In the genomic region with DNA sequence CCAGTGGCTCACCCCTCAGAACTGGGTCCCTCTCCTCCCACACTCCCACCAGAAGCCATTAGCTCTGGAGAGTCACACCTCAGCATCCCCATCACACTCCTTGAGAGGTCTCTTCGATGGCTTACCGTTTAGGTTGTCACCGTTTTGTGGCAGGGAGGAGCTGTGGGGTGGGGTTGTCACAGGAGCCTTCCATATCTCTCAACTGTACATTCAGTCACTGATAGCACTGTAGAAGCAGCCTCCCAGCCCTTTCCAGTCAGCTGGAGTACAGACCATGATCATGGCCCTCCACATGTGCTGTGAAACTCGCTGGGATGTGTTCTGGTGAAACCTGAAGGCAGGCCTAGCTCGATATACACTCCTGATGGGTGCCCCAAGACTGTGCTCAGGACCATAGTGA, we compare ENCODE assay signal across 28 mouse cellular contexts. TPM values are rescaled to one million over a fixed set of nuclear protein-coding genes. Genes with fewer than 3 reads are reported as not detected.
A peak's percentile ranks its signal among the peaks of the same experiment; 100 is the strongest.
DNase-seq lines count a peak whose midpoint lies in the region; ATAC-seq and TF ChIP-seq lines count a peak whose summit lies in the region.
"Had no signal": no experiment of that assay in that cellular context is flagged by ENCODE, and none has a peak within 500 bp of the region (broad histone marks: within the 10 kb centered on the region; RNA-seq: fewer than 3 reads in every experiment).

No protein-coding gene starts in this region.

- TF ChIP-seq RAD21 in MEL (IDR thresholded peaks at IDR 0.05; ENCODE audit: low read depth, low read length) = no peak

- H3K4me1 ChIP-seq in MEL (ENCODE audit: control insufficient read depth in 1 of 2, insufficient read depth in 2 of 2, low read length in 2 of 2) = peaks cover 3 to 5% of the 10 kb centered on the region in 2 experiments; a peak in 1 of 4 replicates
- H3K4me1 ChIP-seq in liver, embryonic 11.5 days (replicated peaks; ENCODE audit: control insufficient read depth, insufficient read depth, low read length) = no peaks in the 10 kb centered on the region
- no peaks in the 10 kb centered on the region for H3K4me1 ChIP-seq in liver, postnatal 0 days (ENCODE audit: insufficient read depth)
- H3K4me1 ChIP-seq in midbrain, postnatal 0 days (ENCODE audit: insufficient read depth, low read length) = no peaks in the 10 kb centered on the region
- H3K4me1 ChIP-seq: forebrain, embryonic 12.5 days; heart, embryonic 15.5 days; lung, embryonic 15.5 days had no signal

- H3K79me2 ChIP-seq in MEL (ENCODE audit: control insufficient read depth, insufficient read depth, low read length, poor library complexity) = no peaks in the 10 kb centered on the region

- H3K9me3 ChIP-seq in MEL (replicated peaks; ENCODE audit: insufficient read depth, low read length) = no peaks in the 10 kb centered on the region
- no peaks in the 10 kb centered on the region for H3K9me3 ChIP-seq in liver, embryonic 11.5 days (ENCODE audit: control insufficient read depth, low read length)
- H3K9me3 ChIP-seq in liver, postnatal 0 days (ENCODE audit: low read length) = no peaks in the 10 kb centered on the region
- no peaks in the 10 kb centered on the region for H3K9me3 ChIP-seq in midbrain, postnatal 0 days (ENCODE audit: low read length)
- H3K9me3 ChIP-seq: embryonic facial prominence, embryonic 10.5 days; forebrain, embryonic 12.5 days; heart, embryonic 15.5 days; lung, embryonic 15.5 days; midbrain, embryonic 10.5 days had no signal

- peak in 1 of 2 experiments; percentile 47; a peak in 1 of 4 replicates for TF ChIP-seq EP300 in MEL (IDR thresholded peaks at IDR 0.05; ENCODE audit: low read depth in 1 of 2, low read length in 2 of 2)
- TF ChIP-seq EP300 in liver, postnatal 0 days (IDR thresholded peaks at IDR 0.05; ENCODE audit: low read depth) = no peak

- no peaks in the 10 kb centered on the region for H3K27me3 ChIP-seq in MEL (ENCODE audit: control insufficient read depth in 1 of 2, insufficient read depth in 2 of 2, low read length in 2 of 2)
- no peaks in the 10 kb centered on the region for H3K27me3 ChIP-seq in liver, embryonic 11.5 days (replicated peaks; ENCODE audit: control insufficient read depth, insufficient read depth, low read length)
- H3K27me3 ChIP-seq in liver, postnatal 0 days (ENCODE audit: insufficient read depth, low read length) = no peaks in the 10 kb centered on the region
- no peaks in the 10 kb centered on the region for H3K27me3 ChIP-seq in midbrain, postnatal 0 days (ENCODE audit: insufficient read depth, low read length)
- H3K27me3 ChIP-seq: forebrain, embryonic 12.5 days; heart, embryonic 15.5 days; lung, embryonic 15.5 days had no signal

- no peak overlapping the region for H3K9ac ChIP-seq in MEL (ENCODE audit: control insufficient read depth, low read depth, low read length, poor library complexity, severe bottlenecking)
- no peak overlapping the region for H3K9ac ChIP-seq in liver, embryonic 11.5 days (ENCODE audit: low read depth, low read length)
- H3K9ac ChIP-seq in liver, postnatal 0 days (replicated peaks) = no peak overlapping the region
- H3K9ac ChIP-seq in midbrain, postnatal 0 days (replicated peaks; ENCODE audit: low read length, poor library complexity, severe bottlenecking) = no peak overlapping the region
- H3K9ac ChIP-seq: forebrain, embryonic 12.5 days; heart, embryonic 15.5 days; hindbrain, embryonic 14.5 days; lung, embryonic 15.5 days had no signal

- DNase-seq in MEL (ENCODE audit: low read depth, low spot score) = peak; percentile 46
- peak; percentile 48 for DNase-seq in c-Kit-positive CD71-positive TER-119-positive erythroid progenitor cells, embryonic 14.5 days (ENCODE audit: low spot score)
- DNase-seq in liver, embryonic 11.5 days (ENCODE audit: low spot score) = no peak
- no peak for DNase-seq in liver, postnatal 0 days
- no peak for DNase-seq in natural killer cell, adult 2 months (ENCODE audit: low spot score in 2 of 2)
- no peak for DNase-seq in right cerebral cortex, adult 2 months (ENCODE audit: low spot score in 2 of 2)
- no peak for DNase-seq in midbrain, postnatal 0 days (ENCODE audit: low spot score)
- no peak for DNase-seq in gastrocnemius, adult 8-10 months (ENCODE audit: low spot score in 2 of 2)
- DNase-seq: adrenal gland, adult 2 months; cerebellum, adult 8-10 months; gastrocnemius, adult 2 months; heart, postnatal 4 days; lung, postnatal 4 days; right cerebral cortex, postnatal 25 days; spleen, adult 18-20 months; thymus, postnatal 4 days had no signal

- no peak for TF ChIP-seq CTCF in MEL (IDR thresholded peaks at IDR 0.05 in 2 of 3, conservative IDR thresholded peaks at IDR 0.05 in 1 of 3; ENCODE audit: control insufficient read depth in 1 of 3, insufficient read depth in 1 of 3, low read depth in 2 of 3, low read length in 3 of 3, poor library complexity in 1 of 3, severe bottlenecking in 1 of 3)
- TF ChIP-seq CTCF in liver, postnatal 0 days (IDR thresholded peaks at IDR 0.05; ENCODE audit: low read depth) = no peak
- TF ChIP-seq CTCF in midbrain, postnatal 0 days (IDR thresholded peaks at IDR 0.05) = no peak

- no peak overlapping the region for H3K4me2 ChIP-seq in liver, embryonic 11.5 days
- no peak overlapping the region for H3K4me2 ChIP-seq in liver, postnatal 0 days (ENCODE audit: low read depth, low read length)
- no peak overlapping the region for H3K4me2 ChIP-seq in midbrain, postnatal 0 days (ENCODE audit: low read depth, low read length, poor library complexity, severe bottlenecking)
- H3K4me2 ChIP-seq: forebrain, embryonic 12.5 days; heart, embryonic 15.5 days; hindbrain, embryonic 14.5 days; lung, embryonic 15.5 days had no signal

- ATAC-seq in liver, embryonic 11.5 days (replicated peaks; ENCODE audit: low FRiP score) = peak; percentile 91
- peak; percentile 40; the same call in 1 of the 2 replicates for ATAC-seq in liver, postnatal 0 days
- no peak for ATAC-seq in midbrain, postnatal 0 days (ENCODE audit: low FRiP score)
- ATAC-seq: inflammation-experienced regulatory T-cells, adult 6 months; midbrain, embryonic 16.5 days had no signal

- H3K27ac ChIP-seq in MEL (ENCODE audit: control insufficient read depth, low read depth, low read length) = no peak overlapping the region
- H3K27ac ChIP-seq in liver, embryonic 11.5 days (ENCODE audit: low read depth, low read length) = no peak overlapping the region
- H3K27ac ChIP-seq in liver, postnatal 0 days (ENCODE audit: low read depth) = no peak overlapping the region
- H3K27ac ChIP-seq in midbrain, postnatal 0 days (ENCODE audit: low read depth, low read length) = no peak overlapping the region
- H3K27ac ChIP-seq: embryonic facial prominence, embryonic 10.5 days; forebrain, embryonic 12.5 days; gastrocnemius, adult 2 months; heart, embryonic 15.5 days; hindbrain, embryonic 14.5 days; left cerebral cortex, adult 2 months; lung, embryonic 15.5 days; midbrain, embryonic 10.5 days had no signal

- 66% methylated on average over 5 of the region's 5 CpGs for WGBS in liver, embryonic 11.5 days
- WGBS in liver, postnatal 0 days (ENCODE audit: insufficient replicate concordance) = 74% methylated on average over 5 of the region's 5 CpGs
- 92% methylated on average over 5 of the region's 5 CpGs for WGBS in midbrain, postnatal 0 days

- no peak overlapping the region for H3K4me3 ChIP-seq in MEL (ENCODE audit: control insufficient read depth in 1 of 2, insufficient read depth in 1 of 2, low read depth in 2 of 2, low read length in 2 of 2)
- H3K4me3 ChIP-seq in liver, embryonic 11.5 days (ENCODE audit: low read depth, low read length) = no peak overlapping the region
- no peak overlapping the region for H3K4me3 ChIP-seq in liver, postnatal 0 days (ENCODE audit: low read depth, low read length)
- H3K4me3 ChIP-seq in midbrain, postnatal 0 days (ENCODE audit: low read depth, low read length) = no peak overlapping the region
- H3K4me3 ChIP-seq: embryonic facial prominence, embryonic 10.5 days; forebrain, embryonic 12.5 days; gastrocnemius, adult 2 months; heart, embryonic 15.5 days; left cerebral cortex, adult 2 months; lung, embryonic 15.5 days; midbrain, embryonic 10.5 days had no signal

- H3K36me3 ChIP-seq in MEL (ENCODE audit: control insufficient read depth in 1 of 2, insufficient read depth in 2 of 2, low read length in 2 of 2) = peaks cover 5 to 6% of the 10 kb centered on the region in 2 experiments; a peak in 3 of 4 replicates
- H3K36me3 ChIP-seq in liver, embryonic 11.5 days (ENCODE audit: control insufficient read depth, insufficient read depth, low read length) = peaks cover 16% of the 10 kb centered on the region
- peaks cover 33% of the 10 kb centered on the region for H3K36me3 ChIP-seq in liver, postnatal 0 days (replicated peaks; ENCODE audit: insufficient read depth, low read length)
- peaks cover 41% of the 10 kb centered on the region for H3K36me3 ChIP-seq in midbrain, postnatal 0 days (ENCODE audit: insufficient read depth, low read length)

- TF ChIP-seq POLR2A in MEL (IDR thresholded peaks at IDR 0.05; ENCODE audit: control insufficient read depth in 1 of 2, insufficient read depth in 1 of 2, low read depth in 1 of 2, low read length in 2 of 2, poor library complexity in 1 of 2) = no peak

TF ChIP-seq in MEL, 35 proteins besides CTCF, POLR2A, EP300 and RAD21 (continues in another document):
- TF ChIP-seq MAZ (IDR thresholded peaks at IDR 0.05; ENCODE audit: low read depth, low read length) (no peak), TAL1 (IDR thresholded peaks at IDR 0.05; ENCODE audit: low read length) (no peak), ELF1 (IDR thresholded peaks at IDR 0.05; ENCODE audit: low read depth, low read length) (no peak), ETS1 (IDR thresholded peaks at IDR 0.05; ENCODE audit: low read depth, low read length) (peak; percentile 65)

RNA-seq across cellular contexts. Expression of gene Nfrkb, which starts 36.2 kb away (rescaled TPM):
- 20.3 and 21.3 TPM in 2 replicates for total RNA-seq in MEL (2012; rRNA removed)
- 10 to 100 TPM; 33.8 to 54.1 TPM for polyA plus RNA-seq in MEL (2012; ENCODE audit: insufficient read depth in 1 of 2, insufficient read length in 2 of 2, low read depth in 1 of 2, low replicate concordance in 2 of 2, missing spikeins in 1 of 2)
- 16.1 and 16.4 TPM in 2 replicates for polyA plus RNA-seq in liver, embryonic 11.5 days (2014; fragmentation: Nextera tagmentation; extraction: Ambion mirVana)
- polyA plus RNA-seq in liver, postnatal 0 days (2015; fragmentation: Nextera tagmentation; extraction: Ambion mirVana) = 5.3 TPM in 2 replicates
- 38.1 and 43.4 TPM in 2 replicates for total RNA-seq in midbrain, postnatal 0 days (2014; rRNA removed)
- 20.8 and 24.0 TPM in 2 replicates for polyA plus RNA-seq in midbrain, postnatal 0 days (2015; fragmentation: Nextera tagmentation; extraction: Ambion mirVana)
- total RNA-seq in gastrocnemius, adult 8-10 months (2022) = 10 to 100 TPM in 2 of 4 experiments, 1 to 10 TPM in 2; 7.8 to 10.4 (median 9.4) TPM

RNA-seq across cellular contexts. Expression of gene Tmem45b, which starts 42.1 kb away (rescaled TPM):
- not detected in 2 replicates for total RNA-seq in MEL (2012; rRNA removed)
- polyA plus RNA-seq in MEL (2012; ENCODE audit: insufficient read depth in 1 of 2, insufficient read length in 2 of 2, low read depth in 1 of 2, low replicate concordance in 2 of 2, missing spikeins in 1 of 2) = not detected
- polyA plus RNA-seq in liver, embryonic 11.5 days (2014; fragmentation: Nextera tagmentation; extraction: Ambion mirVana) = not detected in 2 replicates
- 0.09 TPM in 1 of 2 replicates, not detected in the other for polyA plus RNA-seq in liver, postnatal 0 days (2015; fragmentation: Nextera tagmentation; extraction: Ambion mirVana)
- total RNA-seq in midbrain, postnatal 0 days (2014; rRNA removed) = not detected in 2 replicates
- polyA plus RNA-seq in midbrain, postnatal 0 days (2015; fragmentation: Nextera tagmentation; extraction: Ambion mirVana) = 0.22 and 0.43 TPM in 2 replicates
- total RNA-seq in gastrocnemius, adult 8-10 months (2022) = 1 to 10 TPM in 3 of 4 experiments, under 1 TPM in 1; 0.15 to 4.9 (median 1.7) TPM
- total RNA-seq: layer of hippocampus, postnatal 10 days; left cerebral cortex, adult 2 months; left cerebral cortex, postnatal 36 days had no signal
- polyA plus RNA-seq: embryonic facial prominence, embryonic 10.5 days; heart, embryonic 15.5 days; limb, embryonic 14.5 days; midbrain, embryonic 10.5 days had no signal

Comparison
In these comparisons a context has a peak if more than half of its experiments do, and no peak if none do; other contexts are left out.
1. DNase-seq: peak in MEL (single experiment) and c-Kit-positive CD71-positive TER-119-positive erythroid progenitor cells, embryonic 14.5 days (single experiment); none in liver, embryonic 11.5 days (single experiment), liver, postnatal 0 days (single experiment), natural killer cell, adult 2 months (0 of 2), right cerebral cortex, adult 2 months (0 of 2), midbrain, postnatal 0 days (single experiment) and gastrocnemius, adult 8-10 months (0 of 2).